In genomic region chr5:107403947-107404684, GRCm38 (mm10) we compare ENCODE assay signal across 8 mouse cellular contexts. TPM values are rescaled to one million over a fixed set of nuclear protein-coding genes. Genes with fewer than 3 reads are reported as not detected.
A peak's percentile ranks its signal among the peaks of the same experiment; 100 is the strongest.
DNase-seq lines count a peak whose midpoint lies in the region; ATAC-seq and TF ChIP-seq lines count a peak whose summit lies in the region.

No protein-coding gene starts in this region.

- peak overlapping the region; percentile 40; the same call in 1 of the 2 replicates for H3K9ac ChIP-seq in intestine, postnatal 0 days (ENCODE audit: low read depth, low read length)
- peak overlapping the region; percentile 57 for H3K9ac ChIP-seq in midbrain, embryonic 14.5 days (replicated peaks; ENCODE audit: low read length)

- no peak for TF ChIP-seq POLR2A in testis, adult 2 months (IDR thresholded peaks at IDR 0.05; ENCODE audit: control insufficient read depth, low read depth, low read length)

- peak overlapping the region; percentile 79 for H3K4me3 ChIP-seq in gastrocnemius, adult 2 months
- peak overlapping the region; percentile 78 for H3K4me3 ChIP-seq in testis, adult 2 months (ENCODE audit: control insufficient read depth, low read depth, low read length)
- H3K4me3 ChIP-seq in intestine, postnatal 0 days (ENCODE audit: low read depth, low read length) = peak overlapping the region; percentile 50
- peak overlapping the region; percentile 56 for H3K4me3 ChIP-seq in midbrain, embryonic 14.5 days (replicated peaks; ENCODE audit: low read depth, low read length)

- DNase-seq in gastrocnemius, adult 2 months = no peak
- no peak for DNase-seq in gastrocnemius, postnatal 10 days
- no peak for DNase-seq in testis, postnatal 14 days (ENCODE audit: low spot score)
- DNase-seq in midbrain, embryonic 14.5 days = no peak
- no peak for DNase-seq in spleen, postnatal 4 days (ENCODE audit: low spot score in 2 of 2)

- H3K4me1 ChIP-seq in testis, adult 2 months (ENCODE audit: control insufficient read depth, insufficient read depth, low read length) = peaks cover 6% of the 10 kb centered on the region
- H3K4me1 ChIP-seq in intestine, postnatal 0 days (replicated peaks; ENCODE audit: control insufficient read depth, insufficient read depth, low read length) = no peaks in the 10 kb centered on the region
- 0 out of 2 replicates have a peak, but pooled peaks cover 4% of the 10 kb centered on the region for H3K4me1 ChIP-seq in midbrain, embryonic 14.5 days (ENCODE audit: control insufficient read depth, insufficient read depth, low read length)

- H3K36me3 ChIP-seq in testis, adult 2 months (ENCODE audit: control insufficient read depth, insufficient read depth, low read length) = no peaks in the 10 kb centered on the region
- no peaks in the 10 kb centered on the region for H3K36me3 ChIP-seq in intestine, postnatal 0 days (ENCODE audit: control insufficient read depth, insufficient read depth)
- no peaks in the 10 kb centered on the region for H3K36me3 ChIP-seq in midbrain, embryonic 14.5 days (ENCODE audit: control insufficient read depth, insufficient read depth, low read length)

- H3K27me3 ChIP-seq in testis, adult 2 months (ENCODE audit: control insufficient read depth, insufficient read depth, low read length) = no peaks in the 10 kb centered on the region; the same call in 1 of the 2 replicates
- peaks cover 32% of the 10 kb centered on the region for H3K27me3 ChIP-seq in intestine, postnatal 0 days (replicated peaks; ENCODE audit: control insufficient read depth, insufficient read depth, low read length)
- H3K27me3 ChIP-seq in midbrain, embryonic 14.5 days (ENCODE audit: control insufficient read depth, insufficient read depth, low read length) = peaks cover 27% of the 10 kb centered on the region

- intact Hi-C loops in gastrocnemius, adult 2 months (cut with DNase I) = no loop called here

- H3K27ac ChIP-seq in gastrocnemius, adult 2 months = peak overlapping the region; percentile 61; the same call in 1 of the 2 replicates
- no peak overlapping the region for H3K27ac ChIP-seq in testis, adult 2 months (ENCODE audit: control insufficient read depth, insufficient read depth, low read depth, low read length)
- H3K27ac ChIP-seq in intestine, postnatal 0 days (ENCODE audit: low read depth, low read length) = no peak overlapping the region
- H3K27ac ChIP-seq in midbrain, embryonic 14.5 days (replicated peaks; ENCODE audit: low read depth, low read length) = no peak overlapping the region

- ATAC-seq in intestine, postnatal 0 days = no peak
- ATAC-seq in midbrain, embryonic 14.5 days (ENCODE audit: low FRiP score, low TSS enrichment) = no peak
- no peak for ATAC-seq in megakaryocyte progenitor cell, adult 5-6 weeks (replicated peaks; ENCODE audit: poor library complexity)

- TF ChIP-seq CTCF in gastrocnemius, adult 2 months (IDR thresholded peaks at IDR 0.05) = no peak
- TF ChIP-seq CTCF in testis, adult 2 months (IDR thresholded peaks at IDR 0.05; ENCODE audit: control insufficient read depth, insufficient read depth, insufficient replicate concordance, low read depth, low read length) = no peak
- TF ChIP-seq CTCF in intestine, postnatal 0 days (IDR thresholded peaks at IDR 0.05; ENCODE audit: low read depth) = no peak

- no peaks in the 10 kb centered on the region for H3K9me3 ChIP-seq in intestine, postnatal 0 days (ENCODE audit: control insufficient read depth)
- H3K9me3 ChIP-seq in midbrain, embryonic 14.5 days (ENCODE audit: control insufficient read depth, low read length) = no peaks in the 10 kb centered on the region

- 38% methylated on average over 12 of the region's 12 CpGs for WGBS in intestine, postnatal 0 days
- WGBS in midbrain, embryonic 14.5 days = 19% methylated on average over 12 of the region's 12 CpGs

- peak overlapping the region; percentile 96 for H3K4me2 ChIP-seq in intestine, postnatal 0 days (replicated peaks; ENCODE audit: low read depth)
- peak overlapping the region; percentile 99 for H3K4me2 ChIP-seq in midbrain, embryonic 14.5 days (ENCODE audit: low read length)

RNA-seq across cellular contexts. Expression of gene Ephx4, which starts 1.6 kb away (rescaled TPM):
- total RNA-seq in gastrocnemius, adult 2 months (2021) = under 1 TPM; 0.67 to 0.99 TPM
- 1 to 10 TPM; 3.1 to 3.5 TPM for total RNA-seq in gastrocnemius, postnatal 10 days (2021)
- polyA plus RNA-seq in testis, adult 2 months (2012; rRNA removed) = 1.7 and 2.1 TPM in 2 replicates
- 0.58 and 0.70 TPM in 2 replicates for polyA plus RNA-seq in intestine, postnatal 0 days (2015; fragmentation: Nextera tagmentation; extraction: Ambion mirVana)
- polyA plus RNA-seq in midbrain, embryonic 14.5 days (2014; fragmentation: Nextera tagmentation; extraction: Ambion mirVana) = 0.93 and 2.9 TPM in 2 replicates
- total RNA-seq in megakaryocyte progenitor cell, adult 5-6 weeks (2015) = not detected in 2 replicates
- not detected in 2 replicates for total RNA-seq in megakaryocyte progenitor cell, adult 5-6 weeks (2017)

RNA-seq across cellular contexts. Expression of gene Lpcat2b, which starts 27.2 kb away (rescaled TPM):
- total RNA-seq in gastrocnemius, adult 2 months (2021) = not detected
- not detected for total RNA-seq in gastrocnemius, postnatal 10 days (2021)
- 105 and 113 TPM in 2 replicates for polyA plus RNA-seq in testis, adult 2 months (2012; rRNA removed)
- not detected in 2 replicates for polyA plus RNA-seq in intestine, postnatal 0 days (2015; fragmentation: Nextera tagmentation; extraction: Ambion mirVana)
- not detected in 2 replicates for polyA plus RNA-seq in midbrain, embryonic 14.5 days (2014; fragmentation: Nextera tagmentation; extraction: Ambion mirVana)
- not detected in 2 replicates for total RNA-seq in megakaryocyte progenitor cell, adult 5-6 weeks (2015)
- not detected in 2 replicates for total RNA-seq in megakaryocyte progenitor cell, adult 5-6 weeks (2017)

RNA-seq across cellular contexts. Expression of gene Btbd8, which starts 33.7 kb away (rescaled TPM):
- total RNA-seq in gastrocnemius, adult 2 months (2021) = 1 to 10 TPM; 5.5 to 8.5 TPM
- 10 to 100 TPM; 17.5 to 20.0 TPM for total RNA-seq in gastrocnemius, postnatal 10 days (2021)
- polyA plus RNA-seq in testis, adult 2 months (2012; rRNA removed) = 5.6 and 5.9 TPM in 2 replicates
- 1.3 and 1.5 TPM in 2 replicates for polyA plus RNA-seq in intestine, postnatal 0 days (2015; fragmentation: Nextera tagmentation; extraction: Ambion mirVana)
- polyA plus RNA-seq in midbrain, embryonic 14.5 days (2014; fragmentation: Nextera tagmentation; extraction: Ambion mirVana) = 14.7 and 19.9 TPM in 2 replicates
- 4.4 and 6.7 TPM in 2 replicates for total RNA-seq in megakaryocyte progenitor cell, adult 5-6 weeks (2015)
- 5.5 and 6.1 TPM in 2 replicates for total RNA-seq in megakaryocyte progenitor cell, adult 5-6 weeks (2017)
